Mouse (Mus musculus) heart, adult 2 months (tissue): ENCODE measurements at regions not wholly inside any gene's neighbourhood (a gene's known extent, or its start where the extent isn't known, plus 50 kb on each side); places are given as distances from the start of the nearest gene placed in this dataset.

Source experiments
- CTCF ChIP-seq: fragments of 200-600 bp; IDR thresholded peaks from 2 replicates; pipeline ENCODE4 v1.8.1; 2022; ENCODE audit warnings: antibody characterized with exemption, mild to moderate bottlenecking, moderate library complexity
- EP300 ChIP-seq: fragments of 200-500 bp; IDR thresholded peaks from 2 replicates; pipeline ENCODE4 v1.6.1; 2011; ENCODE audit warnings: low read depth, low read length, control low read depth; ENCODE audit not compliant: insufficient read depth
- POLR2A ChIP-seq: fragments of 200-500 bp; IDR thresholded peaks from 2 replicates; pipeline ENCODE4 v1.6.1; 2011; ENCODE audit warnings: mild to moderate bottlenecking, low read depth, low read length, control low read depth; ENCODE audit not compliant: insufficient read depth

- no peak for TF ChIP-seq CTCF
- no peak for TF ChIP-seq EP300
- TF ChIP-seq POLR2A: no peak
These were observed 292.5 kb downstream of the Bcl11a start for GRCm38 (mm10) chr11:24370198-24370860.
